Mouse (Mus musculus) frontal cortex, postnatal 10 days (tissue): ENCODE results near the gene Olfr294.

Experiments
- DNase-seq, 2 experiments: peaks; one replicate each; pipeline ENCODE4 v3.0.0; 2022; ENCODE audit warnings: low spot score in 2 of 2, mixed read lengths in 1 of 2

Gene Olfr294

DNA sequence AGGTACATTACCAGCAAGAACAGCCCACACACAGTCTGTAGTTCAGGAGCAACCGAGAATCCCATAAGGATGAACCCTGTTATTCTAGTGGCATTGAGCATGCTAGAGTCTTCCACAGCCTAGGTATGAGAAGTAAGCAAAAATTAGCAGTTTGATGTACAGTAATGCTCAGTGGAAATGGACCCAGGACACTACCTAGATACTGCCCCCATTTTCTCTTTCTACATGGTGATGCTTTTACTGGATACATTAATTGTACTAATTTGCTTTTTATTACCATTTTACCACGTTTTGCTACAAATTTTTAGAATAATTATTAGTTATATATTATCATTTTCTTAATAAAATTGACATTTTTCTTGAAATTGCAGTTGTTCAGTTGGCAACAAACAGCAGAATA is at the start of gene Olfr294:
TSS of gene Olfr294 (minus strand) at position 101 of the 400 bp plus-strand sequence.
- DNase-seq: no peak

DNA sequence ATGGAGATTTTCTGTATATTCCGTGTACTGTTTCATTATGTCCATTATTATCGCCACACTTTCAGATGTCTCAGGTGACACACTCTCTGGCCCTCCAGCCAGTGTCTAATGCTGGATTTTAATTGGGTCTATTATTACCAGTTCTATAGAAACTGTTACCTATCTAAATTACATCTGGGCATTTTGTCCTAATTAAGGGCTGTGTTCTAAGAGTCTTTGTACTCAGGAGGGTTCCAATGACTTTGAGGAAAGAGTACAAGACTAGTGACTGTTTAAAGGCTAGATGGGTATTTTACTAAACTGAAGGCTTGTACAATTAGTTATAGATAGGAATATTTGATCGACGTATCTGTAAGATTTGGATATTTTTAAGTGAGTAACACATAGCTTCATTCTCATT is 32.3 kb upstream of the Olfr294 start, which contains the start of gene Olfr293:
TSS of gene Olfr293 (plus strand) at position 301 of the 400 bp plus-strand sequence.
- no peak for DNase-seq

DNA sequence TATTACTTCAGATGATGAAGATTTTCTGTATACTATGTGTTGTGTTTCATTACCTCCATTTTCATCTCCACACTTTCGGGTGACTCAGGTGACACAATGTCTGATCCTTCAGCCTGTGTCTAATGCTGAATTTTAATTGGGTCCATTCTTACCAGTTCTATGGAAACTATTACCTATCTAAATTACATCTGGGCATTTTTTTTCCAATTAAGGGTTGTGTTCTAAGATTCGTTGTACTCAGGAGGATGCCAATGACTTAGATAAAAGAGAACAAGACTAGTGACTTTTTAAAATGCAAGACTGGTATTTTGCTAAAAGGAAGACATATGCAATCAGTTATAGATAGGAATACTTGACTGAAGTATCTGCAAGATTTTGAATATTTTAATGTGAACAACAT is 32.9 kb downstream of the Olfr294 start, which contains the start of gene Olfr295:
TSS of gene Olfr295 (plus strand) at position 301 of the 400 bp plus-strand sequence.
- no peak for DNase-seq
